Mouse (Mus musculus) heart, adult 2 months (tissue): ENCODE measurements around the gene Lca5l.

Experiments used
- CTCF ChIP-seq: fragments of 200-600 bp; IDR thresholded peaks from 2 replicates; pipeline ENCODE4 v1.8.1; 2022; ENCODE audit warnings: antibody characterized with exemption, mild to moderate bottlenecking, moderate library complexity
- POLR2A ChIP-seq: fragments of 200-500 bp; IDR thresholded peaks from 2 replicates; pipeline ENCODE4 v1.6.1; 2011; ENCODE audit warnings: mild to moderate bottlenecking, low read depth, low read length, control low read depth; ENCODE audit not compliant: insufficient read depth

GRCm38 (mm10) chr16:96173648-96174047, 18.4 kb downstream of the Lca5l start:
- TF ChIP-seq POLR2A = no peak
- TF ChIP-seq CTCF = no peak
